Mouse (Mus musculus) megakaryocyte, embryonic 14.5 days (primary cell): ENCODE data around the gene Rcor1.

Experiments
- FLI1 ChIP-seq: IDR thresholded peaks from 2 replicates; pipeline ENCODE4 v1.6.1; 2012; ENCODE audit warnings: low read length, inconsistent platforms, mixed read lengths
- GATA1 ChIP-seq: IDR thresholded peaks from 3 replicates; pipeline ENCODE4 v1.6.1; 2012; ENCODE audit warnings: mixed read lengths, low read length, inconsistent platforms, borderline replicate concordance

DNA sequence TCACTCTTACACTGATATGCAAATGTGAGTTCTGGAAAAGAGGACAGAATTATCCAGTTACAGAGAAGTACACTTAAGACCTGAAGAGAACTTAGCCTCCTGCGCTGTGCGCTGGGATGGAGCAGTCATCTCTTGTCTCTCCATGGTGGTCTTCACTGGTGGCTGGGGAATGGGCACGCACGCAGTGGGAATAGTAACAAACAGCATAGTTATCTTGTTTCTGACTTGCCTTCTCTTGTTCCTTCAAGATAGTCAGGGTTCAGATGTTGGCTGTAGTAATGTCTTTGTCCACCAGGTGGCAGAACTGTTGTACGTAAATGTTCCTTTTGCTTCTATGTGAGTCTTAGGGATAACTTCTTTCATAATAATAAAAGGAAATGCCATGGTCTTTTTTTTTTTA, 49.0 kb downstream of the Rcor1 start:
- TF ChIP-seq GATA1 (no peak), FLI1 (no peak)
